Mouse (Mus musculus): ENCODE results near the gene Wdr90.
A peak's percentile ranks its signal among the peaks of the same experiment; 100 is the strongest.
"Not testable (repeated sequence)": the region's sequence is repeated elsewhere in the genome, so short reads cannot be mapped to it uniquely, and the experiment has no call there.

The Wdr90 gene

GRCm38 (mm10) chr17:25809606-25810340 is 51.5 kb downstream of the Wdr90 start:
- DNase-seq (ENCODE audit: low read depth, low spot score): no peak

GRCm38 (mm10) chr17:25808789-25809605 is 52.3 kb downstream of the Wdr90 start, which contains the start of gene Fbxl16:
Gene Fbxl16, plus strand, starts transcription at chr17:25809085.
- peak; percentile 89 for DNase-seq (ENCODE audit: low read depth, low spot score)

- DNase-seq (ENCODE audit: low read depth, low spot score): no peak
These were observed 53.3 kb downstream of the Wdr90 start for GRCm38 (mm10) chr17:25808028-25808427.

GRCm38 (mm10) chr17:25807452-25807851 is 53.8 kb downstream of the Wdr90 start:
- not testable (repeated sequence) for DNase-seq (ENCODE audit: low read depth, low spot score)

- DNase-seq (ENCODE audit: low read depth, low spot score): no peak
These were observed 54.8 kb downstream of the Wdr90 start for GRCm38 (mm10) chr17:25806507-25806906.

- DNase-seq (ENCODE audit: low read depth, low spot score): no peak
These were observed 58.3 kb downstream of the Wdr90 start for GRCm38 (mm10) chr17:25802825-25803517.

GRCm38 (mm10) chr17:25801029-25801428 is 60.3 kb downstream of the Wdr90 start:
- no peak for DNase-seq (ENCODE audit: low read depth, low spot score)

GRCm38 (mm10) chr17:25796951-25797369 is 64.3 kb downstream of the Wdr90 start, which contains the start of gene Metrn:
Gene Metrn, minus strand, starts transcription at chr17:25797136.
- no peak for DNase-seq (ENCODE audit: low read depth, low spot score)

- no peak for DNase-seq (ENCODE audit: low read depth, low spot score)
These were observed 65.0 kb downstream of the Wdr90 start for GRCm38 (mm10) chr17:25796211-25796771.

GRCm38 (mm10) chr17:25795609-25796092 is 65.7 kb downstream of the Wdr90 start, which contains the start of gene AC134908.4:
Gene AC134908.4, minus strand, starts transcription at chr17:25795659.
- DNase-seq (ENCODE audit: low read depth, low spot score): no peak

GRCm38 (mm10) chr17:25794998-25795397 is 66.3 kb downstream of the Wdr90 start:
- no peak for DNase-seq (ENCODE audit: low read depth, low spot score)
